36 mouse cellular contexts compared by ENCODE assay signal in genomic region chr8:93317031-93317430, GRCm38 (mm10). TPM values are rescaled to one million over a fixed set of nuclear protein-coding genes. Genes with fewer than 3 reads are reported as not detected.
"Had no signal": no experiment of that assay in that cellular context is flagged by ENCODE, and none has a peak within 500 bp of the region (broad histone marks: within the 10 kb centered on the region; RNA-seq: fewer than 3 reads in every experiment).

No protein-coding gene starts in this region.

- H3K4me1 ChIP-seq: embryonic facial prominence, embryonic 10.5 days; embryonic facial prominence, embryonic 12.5 days; embryonic facial prominence, embryonic 13.5 days; embryonic facial prominence, embryonic 15.5 days; forebrain, embryonic 10.5 days; forebrain, embryonic 12.5 days; forebrain, embryonic 13.5 days; forebrain, embryonic 15.5 days; heart, embryonic 10.5 days had no signal

- H3K4me3 ChIP-seq: embryonic facial prominence, embryonic 10.5 days; embryonic facial prominence, embryonic 12.5 days; embryonic facial prominence, embryonic 13.5 days; embryonic facial prominence, embryonic 15.5 days; erythroblast, embryonic 14.5 days; forebrain, embryonic 10.5 days; forebrain, embryonic 12.5 days; forebrain, embryonic 13.5 days; forebrain, embryonic 15.5 days; gastrocnemius, adult 2 months; heart, adult 2 months; heart, embryonic 10.5 days had no signal

- H3K27me3 ChIP-seq: embryonic facial prominence, embryonic 12.5 days; embryonic facial prominence, embryonic 13.5 days; embryonic facial prominence, embryonic 15.5 days; forebrain, embryonic 12.5 days; forebrain, embryonic 13.5 days; forebrain, embryonic 15.5 days had no signal

- H3K9ac ChIP-seq: embryonic facial prominence, embryonic 12.5 days; embryonic facial prominence, embryonic 13.5 days; embryonic facial prominence, embryonic 15.5 days; forebrain, embryonic 12.5 days; forebrain, embryonic 13.5 days; forebrain, embryonic 15.5 days; forebrain, postnatal 0 days had no signal

- H3K36me3 ChIP-seq: embryonic facial prominence, embryonic 10.5 days; embryonic facial prominence, embryonic 12.5 days; embryonic facial prominence, embryonic 13.5 days; embryonic facial prominence, embryonic 15.5 days; forebrain, embryonic 10.5 days; forebrain, embryonic 12.5 days; forebrain, embryonic 15.5 days; heart, embryonic 10.5 days had no signal

- DNase-seq: cerebellum, postnatal 10 days; cerebellum, postnatal 14 days; cerebellum, postnatal 25 days; cerebellum, postnatal 36 days; embryo, embryonic 11 days; forebrain, postnatal 0 days; gastrocnemius, adult 2 months; gastrocnemius, postnatal 10 days; gastrocnemius, postnatal 14 days; gastrocnemius, postnatal 25 days; gastrocnemius, postnatal 36 days; heart, adult 11 months; heart, adult 18-20 months; heart, adult 2 months had no signal

- H3K9me3 ChIP-seq: embryonic facial prominence, embryonic 10.5 days; embryonic facial prominence, embryonic 12.5 days; embryonic facial prominence, embryonic 13.5 days; embryonic facial prominence, embryonic 15.5 days; forebrain, embryonic 10.5 days; forebrain, embryonic 12.5 days; forebrain, embryonic 13.5 days; forebrain, embryonic 15.5 days; heart, embryonic 10.5 days had no signal

- ATAC-seq: forebrain, embryonic 13.5 days; forebrain, embryonic 14.5 days; forebrain, embryonic 15.5 days; forebrain, embryonic 16.5 days; forebrain, postnatal 0 days had no signal

- H3K27ac ChIP-seq: embryonic facial prominence, embryonic 10.5 days; embryonic facial prominence, embryonic 12.5 days; embryonic facial prominence, embryonic 13.5 days; embryonic facial prominence, embryonic 15.5 days; forebrain, embryonic 10.5 days; forebrain, embryonic 12.5 days; forebrain, embryonic 13.5 days; forebrain, embryonic 15.5 days; gastrocnemius, adult 2 months; heart, adult 2 months; heart, embryonic 10.5 days had no signal

- H3K4me2 ChIP-seq: embryonic facial prominence, embryonic 12.5 days; embryonic facial prominence, embryonic 13.5 days; embryonic facial prominence, embryonic 15.5 days; forebrain, embryonic 12.5 days; forebrain, embryonic 13.5 days; forebrain, embryonic 15.5 days had no signal

RNA-seq across cellular contexts. Expression of gene Ces1g, which starts 20.1 kb away (rescaled TPM):
- total RNA-seq: common myeloid progenitor, adult 5-6 weeks; forebrain, postnatal 0 days; gastrocnemius, adult 18-20 months; gastrocnemius, adult 2 months; gastrocnemius, adult 8-10 months; gastrocnemius, postnatal 10 days; gastrocnemius, postnatal 14 days; gastrocnemius, postnatal 25 days; gastrocnemius, postnatal 36 days; granulocyte monocyte progenitor cell, adult 5-6 weeks; heart, adult 2 months had no signal
- polyA plus RNA-seq: cortical plate, adult 2 months; embryonic facial prominence, embryonic 10.5 days; embryonic facial prominence, embryonic 11.5 days; embryonic facial prominence, embryonic 12.5 days; embryonic facial prominence, embryonic 13.5 days; embryonic facial prominence, embryonic 14.5 days; embryonic facial prominence, embryonic 15.5 days; erythroblast, embryonic 14.5 days; forebrain, embryonic 10.5 days; forebrain, embryonic 11.5 days; forebrain, embryonic 12.5 days; forebrain, embryonic 13.5 days; forebrain, embryonic 14.5 days; forebrain, embryonic 15.5 days; forebrain, embryonic 16.5 days; forebrain, postnatal 0 days; frontal cortex, adult 2 months; gonadal fat pad, adult 2 months; heart, adult 2 months; heart, embryonic 10.5 days had no signal

RNA-seq across cellular contexts. Expression of gene Ces1f, which starts 37.5 kb away (rescaled TPM):
- total RNA-seq: common myeloid progenitor, adult 5-6 weeks; forebrain, postnatal 0 days; gastrocnemius, postnatal 10 days; gastrocnemius, postnatal 14 days; granulocyte monocyte progenitor cell, adult 5-6 weeks had no signal
- polyA plus RNA-seq: cortical plate, adult 2 months; embryonic facial prominence, embryonic 10.5 days; embryonic facial prominence, embryonic 11.5 days; embryonic facial prominence, embryonic 12.5 days; embryonic facial prominence, embryonic 13.5 days; embryonic facial prominence, embryonic 15.5 days; erythroblast, embryonic 14.5 days; forebrain, embryonic 10.5 days; forebrain, embryonic 11.5 days; forebrain, embryonic 12.5 days; forebrain, embryonic 13.5 days; forebrain, embryonic 14.5 days; forebrain, embryonic 15.5 days; forebrain, embryonic 16.5 days; forebrain, postnatal 0 days; heart, embryonic 10.5 days had no signal
